Comparison of ENCODE assay signal across 22 mouse cellular contexts in the genomic region with DNA sequence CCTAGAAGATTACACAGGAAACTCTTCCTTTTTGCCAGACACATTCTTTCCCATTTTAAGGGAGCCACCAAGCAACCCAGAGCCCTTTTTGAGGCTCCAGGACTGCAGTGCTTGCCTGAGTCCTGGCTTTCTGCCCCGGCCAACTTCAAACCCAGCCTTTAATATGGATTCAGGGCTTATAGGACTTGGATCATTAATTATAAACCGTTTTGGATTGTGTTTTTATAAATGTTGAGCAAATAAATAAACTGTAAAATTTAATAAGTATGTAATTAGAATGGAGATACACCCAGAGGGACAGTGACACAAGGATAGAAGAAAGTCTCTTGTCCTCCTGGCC. TPM values are rescaled to one million over a fixed set of nuclear protein-coding genes. Genes with fewer than 3 reads are reported as not detected.
DNase-seq lines count a peak whose midpoint lies in the region; ATAC-seq lines count a peak whose summit lies in the region.
"Had no signal": no experiment of that assay in that cellular context is flagged by ENCODE, and none has a peak within 500 bp of the region (broad histone marks: within the 10 kb centered on the region; RNA-seq: fewer than 3 reads in every experiment).

No protein-coding gene starts in this region.

- H3K27ac ChIP-seq in hindbrain, embryonic 15.5 days (replicated peaks), result 0 out of 2 replicates have a peak overlapping the region, but pooled peaks have one; percentile 60
- no peak overlapping the region for H3K27ac ChIP-seq in hindbrain, embryonic 16.5 days (ENCODE audit: low read depth, low read length)
- peak overlapping the region; percentile 36; the same call in 1 of the 2 replicates for H3K27ac ChIP-seq in liver, embryonic 13.5 days
- H3K27ac ChIP-seq in liver, embryonic 11.5 days (ENCODE audit: low read depth, low read length), result no peak overlapping the region
- 0 out of 2 replicates have a peak overlapping the region, but pooled peaks have one; percentile 4 for H3K27ac ChIP-seq in brown adipose tissue, adult 24 weeks (replicated peaks; ENCODE audit: low read depth, low read length)
- peak overlapping the region; percentile 59; the same call in 1 of the 2 replicates for H3K27ac ChIP-seq in limb, embryonic 13.5 days
- H3K27ac ChIP-seq: embryonic facial prominence, embryonic 15.5 days; heart, embryonic 10.5 days; hindbrain, embryonic 12.5 days had no signal

- 51% methylated on average over 2 of the region's 2 CpGs for WGBS in hindbrain, embryonic 15.5 days
- whole genome bisulfite sequencing in hindbrain, embryonic 16.5 days, result 50% methylated on average over 2 of the region's 2 CpGs
- 47% methylated on average over 2 of the region's 2 CpGs for WGBS in liver, embryonic 13.5 days (ENCODE audit: insufficient replicate concordance)
- 59% methylated on average over 2 of the region's 2 CpGs for WGBS in liver, embryonic 11.5 days
- WGBS in limb, embryonic 13.5 days, result 47% methylated on average over 2 of the region's 2 CpGs

- no peaks in the 10 kb centered on the region for H3K9me3 ChIP-seq in hindbrain, embryonic 15.5 days
- H3K9me3 ChIP-seq in hindbrain, embryonic 16.5 days (ENCODE audit: control insufficient read depth, low read length), result no peaks in the 10 kb centered on the region
- no peaks in the 10 kb centered on the region for H3K9me3 ChIP-seq in liver, embryonic 13.5 days (replicated peaks)
- H3K9me3 ChIP-seq in liver, embryonic 11.5 days (ENCODE audit: control insufficient read depth, low read length), result no peaks in the 10 kb centered on the region
- H3K9me3 ChIP-seq in limb, embryonic 13.5 days, result no peaks in the 10 kb centered on the region
- H3K9me3 ChIP-seq: embryonic facial prominence, embryonic 15.5 days; G1E; heart, embryonic 10.5 days; hindbrain, embryonic 12.5 days; megakaryocyte, embryonic 14.5 days had no signal

- H3K9ac ChIP-seq in hindbrain, embryonic 15.5 days, result no peak overlapping the region
- no peak overlapping the region for H3K9ac ChIP-seq in hindbrain, embryonic 16.5 days (ENCODE audit: low read depth, low read length)
- no peak overlapping the region for H3K9ac ChIP-seq in liver, embryonic 13.5 days
- H3K9ac ChIP-seq in liver, embryonic 11.5 days (ENCODE audit: low read depth, low read length), result no peak overlapping the region
- H3K9ac ChIP-seq in limb, embryonic 13.5 days, result 0 out of 2 replicates have a peak overlapping the region, but pooled peaks have one; percentile 20
- H3K9ac ChIP-seq: embryonic facial prominence, embryonic 15.5 days; hindbrain, embryonic 12.5 days had no signal

- intact Hi-C loops in heart, postnatal 10 days (cut with DNase I), result no loop called here

- H3K4me3 ChIP-seq in hindbrain, embryonic 15.5 days, result no peak overlapping the region
- H3K4me3 ChIP-seq in hindbrain, embryonic 16.5 days (ENCODE audit: low read length), result no peak overlapping the region
- H3K4me3 ChIP-seq in liver, embryonic 13.5 days (replicated peaks), result no peak overlapping the region
- no peak overlapping the region for H3K4me3 ChIP-seq in liver, embryonic 11.5 days (ENCODE audit: low read depth, low read length)
- no peak overlapping the region for H3K4me3 ChIP-seq in brown adipose tissue, adult 24 weeks (ENCODE audit: insufficient read depth, low read depth, low read length)
- H3K4me3 ChIP-seq in limb, embryonic 13.5 days, result no peak overlapping the region
- H3K4me3 ChIP-seq: embryonic facial prominence, embryonic 15.5 days; heart, embryonic 10.5 days; hindbrain, embryonic 12.5 days; megakaryocyte, embryonic 14.5 days; myocyte had no signal

- no peaks in the 10 kb centered on the region for H3K36me3 ChIP-seq in hindbrain, embryonic 15.5 days
- no peaks in the 10 kb centered on the region for H3K36me3 ChIP-seq in hindbrain, embryonic 16.5 days (ENCODE audit: control insufficient read depth, insufficient read depth, low read length)
- no peaks in the 10 kb centered on the region for H3K36me3 ChIP-seq in liver, embryonic 13.5 days
- no peaks in the 10 kb centered on the region for H3K36me3 ChIP-seq in liver, embryonic 11.5 days (ENCODE audit: control insufficient read depth, insufficient read depth, low read length)
- H3K36me3 ChIP-seq in limb, embryonic 13.5 days, result no peaks in the 10 kb centered on the region
- H3K36me3 ChIP-seq: embryonic facial prominence, embryonic 15.5 days; G1E; heart, embryonic 10.5 days; hindbrain, embryonic 12.5 days had no signal

- peaks cover 13% of the 10 kb centered on the region for H3K4me1 ChIP-seq in hindbrain, embryonic 15.5 days (replicated peaks)
- peaks cover 4% of the 10 kb centered on the region; the same call in 1 of the 2 replicates for H3K4me1 ChIP-seq in hindbrain, embryonic 16.5 days (ENCODE audit: control insufficient read depth, insufficient read depth, low read depth, low read length)
- H3K4me1 ChIP-seq in liver, embryonic 13.5 days (replicated peaks), result peaks cover 52% of the 10 kb centered on the region
- peaks cover 15% of the 10 kb centered on the region for H3K4me1 ChIP-seq in liver, embryonic 11.5 days (replicated peaks; ENCODE audit: control insufficient read depth, insufficient read depth, low read length)
- H3K4me1 ChIP-seq in brown adipose tissue, adult 24 weeks (ENCODE audit: control insufficient read depth, insufficient read depth, insufficient read length, low read length), result peaks cover 10% of the 10 kb centered on the region
- H3K4me1 ChIP-seq in limb, embryonic 13.5 days, result peaks cover 15% of the 10 kb centered on the region

- H3K4me2 ChIP-seq in hindbrain, embryonic 15.5 days, result no peak overlapping the region
- no peak overlapping the region for H3K4me2 ChIP-seq in hindbrain, embryonic 16.5 days (ENCODE audit: low read length)
- H3K4me2 ChIP-seq in liver, embryonic 13.5 days, result no peak overlapping the region
- H3K4me2 ChIP-seq in liver, embryonic 11.5 days, result no peak overlapping the region
- H3K4me2 ChIP-seq in limb, embryonic 13.5 days (replicated peaks), result no peak overlapping the region
- H3K4me2 ChIP-seq: embryonic facial prominence, embryonic 15.5 days; hindbrain, embryonic 12.5 days had no signal

- ATAC-seq in hindbrain, embryonic 15.5 days (ENCODE audit: low FRiP score, low read depth), result no peak
- no peak; the same call in 1 of the 2 replicates for ATAC-seq in hindbrain, embryonic 16.5 days
- ATAC-seq in liver, embryonic 13.5 days (ENCODE audit: low read depth), result no peak
- ATAC-seq in liver, embryonic 11.5 days (replicated peaks; ENCODE audit: low FRiP score), result no peak
- ATAC-seq in limb, embryonic 13.5 days (ENCODE audit: low FRiP score, low read depth), result no peak
- ATAC-seq: forebrain, embryonic 16.5 days; intestine, postnatal 0 days had no signal

- DNase-seq in liver, embryonic 13.5 days, result no peak
- no peak for DNase-seq in liver, embryonic 11.5 days (ENCODE audit: low spot score)
- no peak for DNase-seq in frontal cortex, postnatal 36 days (ENCODE audit: low spot score in 2 of 2)
- DNase-seq in heart, postnatal 10 days, result no peak
- DNase-seq: cerebellum, adult 11-12 months; liver; lung, adult 18-20 months; lung, postnatal 14 days; spleen, adult 18-20 months; thymus, adult 18-20 months had no signal

- H3K27me3 ChIP-seq in hindbrain, embryonic 15.5 days, result no peaks in the 10 kb centered on the region
- no peaks in the 10 kb centered on the region for H3K27me3 ChIP-seq in hindbrain, embryonic 16.5 days (replicated peaks; ENCODE audit: control insufficient read depth, insufficient read depth, low read length)
- no peaks in the 10 kb centered on the region for H3K27me3 ChIP-seq in liver, embryonic 13.5 days
- no peaks in the 10 kb centered on the region for H3K27me3 ChIP-seq in liver, embryonic 11.5 days (replicated peaks; ENCODE audit: control insufficient read depth, insufficient read depth, low read length)
- no peaks in the 10 kb centered on the region for H3K27me3 ChIP-seq in limb, embryonic 13.5 days
- H3K27me3 ChIP-seq: embryonic facial prominence, embryonic 15.5 days; hindbrain, embryonic 12.5 days had no signal

RNA-seq across cellular contexts. Expression of a gene that starts 54.8 kb away (rescaled TPM):
- polyA plus RNA-seq in hindbrain, embryonic 15.5 days (2015; fragmentation: Nextera tagmentation; extraction: Ambion mirVana), result 15.4 and 15.6 TPM in 2 replicates
- polyA plus RNA-seq in hindbrain, embryonic 16.5 days (2015; fragmentation: Nextera tagmentation; extraction: Ambion mirVana), result 16.1 and 16.6 TPM in 2 replicates
- 11.5 and 12.5 TPM in 2 replicates for polyA plus RNA-seq in liver, embryonic 13.5 days (2015; fragmentation: Nextera tagmentation; extraction: Ambion mirVana)
- polyA plus RNA-seq in liver, embryonic 11.5 days (2014; fragmentation: Nextera tagmentation; extraction: Ambion mirVana), result 19.9 and 20.7 TPM in 2 replicates
- polyA plus RNA-seq in brown adipose tissue, adult 24 weeks (2012; ENCODE audit: insufficient read depth, insufficient read length, missing spikeins), result 10.5 and 11.9 TPM in 2 replicates
- polyA plus RNA-seq in limb, embryonic 13.5 days (2015; fragmentation: Nextera tagmentation; extraction: Ambion mirVana), result 18.6 and 20.3 TPM in 2 replicates
- 10 to 100 TPM; 21.2 to 21.4 TPM for total RNA-seq in heart, postnatal 10 days (2021)

Comparison
In these comparisons a context has a peak if more than half of its experiments do, and no peak if none do; other contexts are left out.
1. H3K27ac ChIP-seq: peak in hindbrain, embryonic 15.5 days (single experiment), liver, embryonic 13.5 days (single experiment), brown adipose tissue, adult 24 weeks (single experiment) and limb, embryonic 13.5 days (single experiment); none in hindbrain, embryonic 16.5 days (single experiment) and liver, embryonic 11.5 days (single experiment).